Mouse (Mus musculus): ENCODE results near the gene Car1.
"Not testable (repeated sequence)": the region's sequence is repeated elsewhere in the genome, so short reads cannot be mapped to it uniquely, and the experiment has no call there.

Gene Car1

DNA sequence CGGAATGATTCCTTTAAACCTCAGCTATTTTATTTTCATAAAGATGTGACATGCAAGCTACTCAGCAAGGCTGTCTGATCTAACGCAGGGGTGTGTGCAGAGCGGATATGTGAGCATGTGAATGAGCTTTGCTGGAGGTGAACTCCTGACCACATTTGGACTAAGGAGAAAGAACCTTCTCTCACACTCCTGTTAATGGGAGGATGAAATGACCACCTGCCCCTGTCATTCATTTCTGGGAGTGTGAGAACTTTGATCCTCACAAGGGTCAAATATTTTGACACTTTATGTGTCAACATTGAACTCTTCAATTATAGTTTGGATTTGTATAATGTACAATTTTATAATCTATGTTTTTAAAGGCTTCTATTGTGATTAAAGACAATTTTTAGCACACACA, 25.8 kb downstream of the Car1 start:
- not testable (repeated sequence) for DNase-seq

DNA sequence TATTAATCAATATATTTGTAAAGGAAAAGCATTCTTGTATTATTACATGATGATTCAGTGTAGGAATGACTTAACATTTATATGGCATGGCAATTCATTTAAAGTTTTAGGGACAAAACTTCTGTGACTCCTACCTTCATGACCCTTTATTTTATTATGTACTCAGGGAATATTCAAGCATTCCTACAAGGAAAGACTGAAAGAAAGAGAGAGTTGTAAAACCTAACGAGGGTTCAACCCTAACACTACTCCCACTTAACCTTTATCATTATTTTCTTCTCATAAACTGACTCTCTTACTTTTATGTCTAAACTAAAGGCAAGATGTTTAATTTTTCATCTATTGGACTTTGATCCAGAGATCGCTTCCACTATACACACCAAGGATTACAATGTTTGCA, 28.0 kb downstream of the Car1 start:
- DNase-seq, result no peak

DNA sequence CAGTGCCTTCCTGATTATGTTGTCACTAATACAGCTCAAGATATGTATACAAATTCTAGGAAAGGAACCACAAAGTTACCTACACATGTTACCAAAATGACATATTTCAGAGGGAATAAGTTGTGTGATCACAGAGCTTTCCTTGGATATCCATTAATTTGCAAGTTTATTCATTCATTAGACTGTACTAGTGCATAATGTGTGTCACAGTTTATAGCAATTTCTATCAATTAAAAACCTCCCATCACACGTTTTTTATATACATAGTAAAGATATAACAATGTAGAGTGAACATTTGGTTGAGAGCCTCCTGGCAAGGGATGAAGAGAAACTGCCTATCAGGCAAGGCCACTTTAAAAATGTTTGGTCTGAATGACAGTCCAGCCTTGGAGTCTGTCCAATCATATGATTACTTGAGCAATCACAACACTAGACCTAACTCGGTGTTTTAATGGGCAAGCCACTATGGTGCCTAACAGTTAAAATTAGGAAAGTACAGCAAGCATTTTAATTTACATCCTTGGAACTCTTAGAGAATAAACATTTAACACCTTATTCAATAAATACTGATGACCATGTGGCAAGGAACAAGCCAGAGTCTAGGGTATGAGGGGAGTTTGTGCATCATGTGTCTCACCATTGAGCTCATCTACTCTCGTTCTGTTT, 31.5 kb downstream of the Car1 start:
- DNase-seq, result not testable (repeated sequence)

DNA sequence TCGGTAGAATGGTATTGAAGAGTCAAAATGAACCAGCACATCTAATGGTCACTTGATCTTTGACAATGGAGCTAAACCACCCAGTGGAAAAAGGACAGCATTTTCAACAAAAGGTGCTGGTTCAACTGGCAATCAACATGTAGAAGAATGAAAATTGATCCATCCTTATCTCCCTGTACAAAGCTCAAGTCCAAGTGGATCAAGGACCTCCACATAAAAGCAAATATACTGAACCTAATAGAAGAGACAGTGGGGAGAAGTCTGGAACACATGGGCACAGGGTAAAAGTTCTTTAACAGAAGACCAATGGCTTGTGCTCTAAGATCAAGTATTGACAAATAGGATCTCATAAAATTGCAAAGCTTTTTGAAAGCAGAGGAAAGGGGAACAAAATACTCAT, 33.6 kb downstream of the Car1 start:
- DNase-seq, result not testable (repeated sequence)

DNA sequence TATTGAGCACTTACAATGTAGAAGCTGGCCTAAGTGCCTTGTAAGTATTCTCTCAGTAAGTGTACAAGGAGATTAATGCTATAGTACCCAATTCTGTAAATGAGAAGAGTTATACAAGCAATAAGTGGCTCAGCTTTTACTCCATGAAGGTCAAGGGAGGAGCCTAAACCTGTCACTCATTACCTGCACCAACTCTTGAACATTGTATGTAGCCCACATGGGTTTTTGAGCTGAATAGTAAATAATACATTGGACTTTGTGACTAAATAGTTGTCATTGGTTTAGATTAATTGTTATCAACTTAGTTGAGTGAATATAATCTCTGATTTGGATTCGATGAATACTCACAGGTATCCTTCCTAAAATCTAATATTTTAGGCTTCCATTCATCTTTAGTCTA, 35.7 kb downstream of the Car1 start:
- DNase-seq, result not testable (repeated sequence)

DNA sequence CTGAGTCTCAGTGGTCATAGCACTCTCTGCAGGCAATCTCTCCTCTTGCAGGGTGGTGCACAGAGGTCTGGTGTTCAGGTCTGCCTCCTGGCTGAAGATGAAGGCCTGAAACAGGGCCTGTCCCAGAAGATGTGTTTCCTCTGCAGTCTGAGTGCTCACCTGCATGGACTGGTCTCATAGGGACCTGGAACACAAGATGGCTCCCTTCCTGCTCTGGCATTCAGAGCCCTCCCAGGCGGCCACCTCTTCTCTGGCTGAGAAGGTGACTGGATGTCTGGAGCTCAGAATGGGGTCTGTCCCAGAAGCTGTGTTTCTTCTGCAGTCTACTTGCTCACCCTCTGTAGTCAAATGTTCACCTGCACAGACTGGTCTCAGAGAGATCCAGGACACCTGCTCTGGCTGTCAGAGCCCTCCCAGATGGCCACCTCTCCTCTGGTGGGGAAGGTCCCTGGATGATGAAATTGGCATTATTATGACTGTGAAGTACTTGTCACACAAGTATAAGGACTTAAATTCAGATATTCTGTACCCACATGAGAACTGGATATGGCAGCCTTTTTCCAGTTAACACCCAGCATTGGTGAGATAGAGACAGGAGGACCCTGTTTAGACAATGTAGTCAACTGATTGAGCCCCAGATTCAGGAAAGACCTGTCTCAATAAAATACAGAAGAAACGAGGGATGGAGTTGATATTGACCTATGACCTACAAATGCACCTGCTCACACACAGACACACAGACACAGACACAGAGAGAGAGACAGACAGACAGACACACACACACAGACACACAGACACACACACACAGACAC, 43.2 kb downstream of the Car1 start:
- no peak for DNase-seq

DNA sequence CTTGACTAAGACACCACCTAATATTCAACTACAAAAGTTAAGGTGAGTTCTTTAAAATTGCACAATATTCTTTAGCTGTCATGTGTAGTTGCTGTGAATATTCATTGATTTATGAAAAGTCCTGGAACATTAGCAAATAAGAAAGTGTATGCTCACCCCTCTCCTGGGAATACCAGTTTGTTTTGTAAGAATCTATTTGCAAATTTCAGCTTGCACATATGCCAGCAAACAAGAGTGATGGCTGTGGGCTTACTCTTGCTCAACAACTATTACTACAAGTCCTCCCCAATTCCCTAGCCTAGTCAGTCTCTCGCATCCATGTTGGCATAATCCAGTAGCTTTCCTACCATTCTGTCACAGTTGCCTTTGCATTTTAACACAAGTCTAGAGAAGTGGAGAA, 52.5 kb downstream of the Car1 start:
- no peak for DNase-seq

DNA sequence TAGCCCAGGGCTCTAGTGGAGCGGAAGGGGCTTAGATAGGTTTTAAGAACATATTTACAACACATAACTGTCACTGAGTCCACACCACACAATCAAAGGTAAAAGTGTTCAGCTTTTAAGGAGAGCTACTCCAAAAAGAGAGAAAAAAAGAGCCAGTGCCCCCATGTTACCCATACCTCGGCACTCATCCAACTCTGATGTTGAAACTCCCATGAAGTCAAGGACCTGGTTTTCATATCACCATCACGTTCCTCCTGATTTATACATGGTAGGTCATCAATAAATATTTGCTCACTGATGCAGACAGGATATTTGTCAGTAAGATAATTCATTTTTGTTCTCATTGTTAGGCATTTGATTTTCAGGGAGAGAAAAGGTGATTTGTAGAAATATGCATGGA, 62.1 kb downstream of the Car1 start:
- no peak for DNase-seq

DNA sequence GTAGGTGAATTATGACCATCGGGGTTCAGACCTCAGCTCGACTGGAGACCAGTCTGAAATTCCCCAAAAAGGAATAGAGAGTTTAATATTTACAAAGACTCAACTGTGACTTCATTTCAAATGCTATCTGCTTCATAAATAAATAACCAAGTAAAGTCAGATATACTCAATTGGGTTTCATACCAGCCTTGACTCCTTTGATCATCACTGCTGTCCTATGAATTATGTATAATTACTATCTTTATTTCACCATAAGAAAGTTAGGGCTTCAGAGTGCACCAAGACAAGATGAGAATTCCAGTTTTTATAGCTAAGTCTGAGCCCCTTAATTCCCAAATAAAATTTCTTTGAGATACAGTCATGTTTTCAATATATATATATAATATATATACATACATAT, 69.9 kb downstream of the Car1 start:
- DNase-seq, result no peak

DNA sequence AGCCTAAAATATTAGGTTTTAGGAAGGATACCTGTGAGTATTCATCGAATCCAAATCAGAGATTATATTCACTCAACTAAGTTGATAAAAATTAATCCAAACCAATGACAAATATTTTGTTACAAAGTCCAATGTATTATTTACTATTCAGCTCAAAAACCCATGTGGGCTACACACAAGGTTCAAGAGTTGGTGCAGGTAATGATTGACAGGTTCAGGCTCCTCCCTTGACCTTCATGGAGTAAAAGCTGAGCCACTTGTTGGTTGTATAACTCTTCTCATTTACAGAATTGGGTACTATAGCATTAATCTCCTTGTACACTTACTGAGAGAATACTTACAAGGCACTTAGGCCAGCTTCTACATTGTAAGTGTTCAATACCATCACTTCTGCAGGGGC, 80.7 kb downstream of the Car1 start:
- not testable (repeated sequence) for DNase-seq

DNA sequence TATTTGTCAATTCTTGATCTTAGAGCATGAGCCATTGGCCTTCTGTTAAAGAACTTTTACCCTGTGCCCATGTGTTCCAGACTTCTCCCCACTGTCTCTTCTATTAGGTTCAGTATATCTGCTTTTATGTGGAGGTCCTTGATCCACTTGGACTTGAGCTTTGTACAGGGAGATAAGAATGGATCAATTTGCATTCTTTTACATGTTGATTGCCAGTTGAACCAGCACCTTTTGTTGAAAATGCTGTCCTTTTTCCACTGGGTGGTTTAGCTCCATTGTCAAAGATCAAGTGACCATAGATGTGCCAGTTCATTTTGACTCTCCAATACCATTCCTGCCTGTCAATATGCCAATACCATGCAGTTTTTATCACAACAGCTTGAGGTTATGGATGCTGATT, 82.7 kb downstream of the Car1 start:
- DNase-seq, result not testable (repeated sequence)

All from kidney, adult 11 months (tissue).